Mouse (Mus musculus): ENCODE results near the gene Gm20683.
A peak's percentile ranks its signal among the peaks of the same experiment; 100 is the strongest.
"Not testable (repeated sequence)": the region's sequence is repeated elsewhere in the genome, so short reads cannot be mapped to it uniquely, and the experiment has no call there.

Gm20683 gene

DNA sequence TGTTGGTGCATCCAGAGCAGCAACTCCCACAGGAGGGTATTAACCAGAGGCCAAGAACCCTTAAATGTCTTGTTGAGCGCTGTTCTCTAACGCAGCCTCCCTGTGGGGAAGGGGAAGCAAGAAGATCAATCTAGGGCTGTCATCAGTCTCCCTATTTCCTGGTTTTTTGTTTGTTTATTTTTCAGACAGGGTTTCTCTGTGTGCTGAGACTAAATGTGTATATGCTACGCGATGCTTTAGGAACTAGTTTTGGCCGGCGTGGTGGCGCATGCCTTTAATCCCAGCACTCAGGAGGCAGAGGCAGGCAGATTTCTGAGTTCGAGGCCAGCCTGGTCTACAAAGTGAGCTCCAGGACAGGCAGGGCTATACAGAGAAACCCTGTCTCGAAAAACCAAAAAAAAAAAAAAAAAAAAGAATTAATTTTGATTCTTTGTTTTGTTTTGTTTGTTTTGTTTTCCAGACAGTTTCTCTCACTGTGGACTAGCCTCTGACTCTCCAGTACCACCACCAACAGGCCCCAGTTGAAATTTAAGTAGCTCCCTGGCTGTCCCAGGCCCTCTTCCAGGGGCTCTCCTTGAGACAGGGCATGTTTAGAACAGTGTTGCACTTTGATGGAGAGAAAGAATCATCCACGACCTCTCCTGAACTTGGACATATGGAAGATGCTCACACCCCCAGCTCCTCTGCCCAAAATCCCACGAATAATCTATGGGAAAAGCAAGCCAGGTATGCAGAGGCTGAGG is 32.0 kb upstream of the Gm20683 start:
- DNase-seq, result no peak

GRCm38 (mm10) chr17:25872676-25873075 is 31.1 kb upstream of the Gm20683 start:
- no peak for DNase-seq

DNA sequence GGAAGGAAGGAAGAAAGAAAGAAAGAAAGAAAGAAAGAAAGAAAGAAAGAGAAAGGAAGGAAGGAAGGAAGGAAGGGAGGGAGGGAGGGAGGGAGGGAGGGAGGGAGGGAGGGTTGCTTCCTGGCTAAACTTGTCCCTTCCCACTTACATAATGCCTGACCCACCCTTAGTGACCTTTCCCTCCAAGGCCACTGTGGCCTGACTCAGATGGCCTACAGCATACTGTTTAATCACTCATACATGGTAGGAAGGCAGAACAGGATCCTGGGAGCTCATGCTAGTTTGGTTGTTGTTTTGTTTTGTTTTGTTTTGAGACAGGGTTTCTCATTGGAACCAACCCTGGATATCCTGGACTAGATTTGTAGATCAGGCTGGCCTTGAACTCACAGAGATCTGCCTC is 30.0 kb upstream of the Gm20683 start:
- not testable (repeated sequence) for DNase-seq

- DNase-seq, result peak; percentile 35
Measured at GRCm38 (mm10) chr17:25869954-25870353, 28.4 kb upstream of the Gm20683 start.

DNA sequence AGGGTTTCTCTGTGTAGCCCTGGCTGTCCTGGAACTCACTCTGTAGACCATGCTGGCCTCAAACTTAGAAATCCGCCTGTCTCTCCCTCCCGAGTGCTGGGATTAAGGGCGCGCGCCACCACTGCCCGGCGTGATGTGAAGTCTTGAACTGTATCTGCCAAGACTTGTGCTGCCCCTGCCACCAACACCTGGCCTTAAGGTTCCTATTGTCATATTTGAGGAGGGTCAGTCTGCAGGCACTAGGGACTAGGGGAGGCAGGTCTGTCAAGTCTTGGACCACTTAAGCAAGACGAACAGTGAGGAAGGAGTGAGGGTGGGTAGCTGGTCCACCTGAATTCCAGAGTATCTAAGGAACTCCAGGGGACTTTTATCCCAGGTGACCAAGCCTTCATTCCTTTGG is 27.9 kb upstream of the Gm20683 start:
- peak; percentile 52 for DNase-seq

DNA sequence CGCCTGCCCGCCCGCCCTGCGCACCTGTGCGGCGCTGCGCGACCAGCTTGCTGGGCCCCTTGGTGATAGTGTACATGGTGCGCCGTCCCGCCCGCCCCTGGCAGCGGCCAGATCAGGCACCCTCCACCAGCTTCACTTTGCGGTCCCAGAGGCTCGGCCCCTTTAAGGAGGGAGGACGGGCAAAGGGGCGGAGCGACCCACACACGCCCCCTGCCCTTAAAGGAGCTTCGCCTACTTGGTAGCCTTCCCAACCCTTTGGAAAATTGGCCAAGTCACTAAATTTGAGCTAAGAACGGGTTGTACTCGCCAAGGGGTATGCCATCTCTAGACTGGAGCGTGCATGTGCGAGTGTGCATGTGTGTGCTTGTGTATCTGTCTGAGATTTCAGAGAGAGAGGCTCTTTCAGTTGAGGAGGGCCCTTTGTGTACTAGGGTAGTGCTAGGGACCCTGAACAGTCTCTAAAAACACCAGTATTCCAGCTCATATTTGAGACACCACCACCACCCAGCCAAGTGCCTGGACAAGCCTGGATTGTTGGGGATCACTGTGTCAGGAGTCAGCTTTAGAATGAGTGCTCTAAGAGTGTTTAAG is 27.1 kb upstream of the Gm20683 start, which contains the start of gene Mcrip2:
Gene Mcrip2, minus strand, starts transcription at position 164 of the 591 bp plus-strand sequence.
- peak; percentile 86 for DNase-seq

DNA sequence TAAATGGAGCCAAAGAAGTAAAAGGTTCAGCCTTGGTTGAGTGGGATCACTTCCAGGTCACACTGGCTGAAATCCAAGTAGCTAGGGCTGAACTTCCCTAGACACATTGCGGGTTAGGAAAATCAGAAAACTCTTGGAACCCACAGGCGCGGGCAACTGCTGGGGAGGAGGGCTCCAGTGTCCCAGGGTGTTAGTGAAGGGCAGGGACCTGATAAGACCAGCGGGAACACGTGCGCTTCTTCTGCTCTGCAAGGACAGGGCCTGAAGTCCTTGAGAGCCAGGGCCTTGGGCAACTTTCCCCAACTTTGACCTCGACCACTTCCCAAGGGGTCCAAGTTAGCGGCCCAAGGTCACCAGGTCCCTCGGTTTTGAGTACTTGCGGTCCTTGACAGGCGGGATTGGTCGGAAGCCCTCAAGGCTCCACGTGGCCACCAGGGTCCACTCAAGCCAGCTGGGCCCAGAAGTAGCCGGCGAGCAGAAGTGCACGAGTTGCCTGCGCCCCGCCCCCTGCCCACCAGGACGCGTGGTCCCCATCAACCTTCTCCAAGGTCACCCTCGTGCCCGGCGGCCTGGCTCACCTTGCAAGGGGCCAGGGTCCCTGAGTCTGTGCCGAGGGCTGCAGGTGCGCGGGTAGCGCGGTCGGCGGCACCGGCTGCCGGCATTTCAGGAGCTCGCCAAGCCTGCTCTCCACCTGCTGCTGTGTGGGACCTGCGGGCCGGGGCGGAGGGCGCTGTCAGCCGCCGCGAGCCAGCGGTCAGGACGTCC is 26.5 kb upstream of the Gm20683 start:
- DNase-seq, result peak; percentile 76

GRCm38 (mm10) chr17:25867509-25867835 is 25.9 kb upstream of the Gm20683 start:
- DNase-seq, result no peak

GRCm38 (mm10) chr17:25866172-25866571 is 24.6 kb upstream of the Gm20683 start:
- peak; percentile 31 for DNase-seq

- DNase-seq, result peak; percentile 49
Measured at GRCm38 (mm10) chr17:25865288-25865687, 23.7 kb upstream of the Gm20683 start.

GRCm38 (mm10) chr17:25864311-25864710 is 22.7 kb upstream of the Gm20683 start:
- DNase-seq, result peak; percentile 55

GRCm38 (mm10) chr17:25863681-25864080 is 22.1 kb upstream of the Gm20683 start:
- DNase-seq, result peak; percentile 44

GRCm38 (mm10) chr17:25861704-25862612 is 20.4 kb upstream of the Gm20683 start:
- DNase-seq, result no peak

DNA sequence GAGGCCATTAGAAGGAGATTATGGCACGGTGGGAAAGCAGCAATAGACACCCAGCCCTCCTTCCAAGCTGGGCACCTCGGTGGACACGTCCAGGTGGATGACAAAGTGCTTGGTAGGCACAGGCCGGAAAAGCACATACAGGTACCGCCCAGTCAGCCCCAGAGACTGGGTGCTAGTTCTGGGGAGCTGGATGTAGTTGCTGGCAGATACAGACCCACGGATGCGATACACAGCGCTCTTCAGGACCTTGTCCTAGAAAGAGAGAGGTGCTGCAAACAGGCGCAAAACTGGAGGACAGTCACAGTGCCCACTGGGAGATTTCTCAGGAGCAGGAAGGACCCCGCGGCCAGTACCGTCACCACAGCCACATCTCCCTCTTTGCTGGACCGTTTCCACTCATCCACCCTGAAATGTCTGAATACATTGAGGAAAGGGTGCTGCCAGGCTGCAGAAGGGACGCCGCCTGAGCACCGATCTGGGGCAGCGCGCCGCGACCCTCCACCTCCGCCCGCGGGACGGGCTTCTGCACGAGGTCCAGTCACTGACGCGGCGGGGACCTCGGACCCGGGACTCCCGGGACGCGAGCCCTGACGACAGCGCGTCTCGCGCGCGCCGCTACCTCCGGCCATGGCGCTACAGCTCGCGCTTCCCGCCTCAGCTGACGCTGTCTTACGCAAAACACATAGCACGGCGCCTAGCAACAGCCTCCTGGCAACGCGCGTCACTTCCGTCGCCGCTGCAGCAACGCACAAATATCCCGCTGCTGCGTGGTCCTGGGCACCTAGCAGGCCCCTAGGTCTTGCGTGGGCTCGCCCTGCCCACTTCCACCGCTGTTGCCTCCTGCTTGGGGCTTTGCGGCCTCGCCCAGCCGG is 19.5 kb upstream of the Gm20683 start, which contains the start of gene Wdr90:
Gene Wdr90, minus strand, starts transcription at position 670 of the 872 bp plus-strand sequence.
- peak; percentile 92 for DNase-seq

- peak; percentile 61 for DNase-seq
Measured at GRCm38 (mm10) chr17:25860229-25860628, 18.7 kb upstream of the Gm20683 start.

GRCm38 (mm10) chr17:25844396-25844901 is 2.9 kb upstream of the Gm20683 start, which contains the start of gene Rhot2:
Rhot2 (minus strand) TSS chr17:25844851.
- DNase-seq, result peak; percentile 96

- DNase-seq, result peak; percentile 74
Measured at GRCm38 (mm10) chr17:25843636-25844395, 2.3 kb upstream of the Gm20683 start.

- DNase-seq, result peak; percentile 50
Measured at GRCm38 (mm10) chr17:25843122-25843521, 1.6 kb upstream of the Gm20683 start.

DNA sequence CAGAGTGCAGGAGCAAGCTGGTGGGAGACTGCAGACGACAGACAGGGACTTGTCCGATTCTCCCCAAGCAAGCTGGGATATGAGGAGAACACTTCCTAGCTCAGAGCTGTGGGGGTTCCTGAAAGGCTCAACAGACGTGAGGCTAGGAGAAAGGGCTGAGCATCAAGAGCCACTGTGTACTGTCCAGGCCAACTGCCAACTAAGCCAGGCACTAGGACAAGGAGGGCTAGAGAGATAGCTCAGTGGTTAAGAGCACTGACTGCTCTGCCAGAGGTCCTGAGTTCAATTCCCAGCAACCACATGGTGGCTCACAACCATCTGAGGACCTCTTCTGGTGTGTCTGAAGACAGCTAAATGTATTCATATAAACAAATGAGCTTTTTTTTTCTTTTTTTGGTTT is 946 bp upstream of the Gm20683 start:
- DNase-seq, result no peak

DNA sequence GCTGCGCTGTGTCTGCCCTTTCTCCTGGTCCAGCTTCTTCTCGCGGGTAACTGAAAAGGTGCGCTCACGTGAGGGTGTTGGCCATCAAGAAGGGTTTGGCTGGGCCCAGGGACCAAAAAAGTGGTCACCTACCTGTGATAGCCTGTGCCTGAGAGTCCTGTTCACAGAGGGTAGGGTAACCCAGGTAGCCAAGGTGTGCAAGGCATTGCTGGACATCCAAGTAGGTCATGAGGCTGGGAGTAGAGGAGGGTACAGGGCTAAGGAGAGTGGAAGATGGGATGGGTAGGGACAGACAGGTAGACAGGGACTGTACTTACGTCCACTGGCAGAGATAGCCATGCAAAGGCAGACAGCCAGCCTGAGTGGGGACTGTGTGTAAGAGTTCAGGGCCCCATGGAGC is 1.0 kb downstream of the Gm20683 start:
- DNase-seq, result peak; percentile 46
